Mouse (Mus musculus) bone marrow macrophage, adult 2 months (primary cell): ENCODE measurements around the gene Masp1.

ENCODE experiments used
- CTCF ChIP-seq: IDR thresholded peaks from 2 replicates; pipeline ENCODE4 v1.5.1; 2012; ENCODE audit warnings: low read depth, mild to moderate bottlenecking, low read length, moderate library complexity
- POLR2A ChIP-seq: IDR thresholded peaks from 2 replicates; pipeline ENCODE4 v1.6.1; 2012; ENCODE audit warnings: mild to moderate bottlenecking, low read depth, low read length, borderline replicate concordance

- TF ChIP-seq POLR2A, result no peak
- TF ChIP-seq CTCF, result no peak
Observed at GRCm38 (mm10) chr16:23449946-23450345, 70.7 kb downstream of the Masp1 start.
